Mouse (Mus musculus) granulocyte monocyte progenitor cell, adult 5-6 weeks (primary cell): Measurements from ENCODE around the gene Sgsm1. TPM values are rescaled to one million over a fixed set of nuclear protein-coding genes. Genes with fewer than 3 reads are reported as not detected.

ENCODE experiments used
- ATAC-seq: replicated peaks from 2 replicates; pipeline ENCODE4 v1.8.0; 2016; ENCODE audit warnings: mild to moderate bottlenecking, moderate TSS enrichment, inconsistent platforms; ENCODE audit not compliant: poor library complexity, severe bottlenecking
- total RNA-seq, 2 experiments: library from RNA; stranded (forward) in 1 of 2; stranded (reverse) in 1 of 2; fragments of 200-712, 200-1000 nt in 1 of 2; fragments of >200 nt in 1 of 2; fragmentation: Nextera tagmentation in 1 of 2; gene quantifications; 2 replicates each; pipeline ENCODE4 v1.2.3; 2014 to 2017

Sgsm1 gene
- total RNA-seq, 2 experiments from 2014 or later, result not detected

- peak; percentile 52 for ATAC-seq
Observed at GRCm38 (mm10) chr5:113323784-113324638, 13.4 kb upstream of the Sgsm1 start.

GRCm38 (mm10) chr5:113313998-113314397, 3.4 kb upstream of the Sgsm1 start:
- peak; percentile 74 for ATAC-seq

- no peak for ATAC-seq
Observed at GRCm38 (mm10) chr5:113309491-113310376, 852 bp downstream of the Sgsm1 start.

GRCm38 (mm10) chr5:113306750-113307477, 3.7 kb downstream of the Sgsm1 start:
- ATAC-seq, result no peak

- ATAC-seq, result no peak
Observed at GRCm38 (mm10) chr5:113304527-113304926, 6.1 kb downstream of the Sgsm1 start.

- no peak for ATAC-seq
Observed at GRCm38 (mm10) chr5:113301841-113302240, 8.7 kb downstream of the Sgsm1 start.

- no peak for ATAC-seq
Observed at GRCm38 (mm10) chr5:113300148-113300889, 10.3 kb downstream of the Sgsm1 start.

- ATAC-seq, result no peak
Observed at GRCm38 (mm10) chr5:113299433-113299832, 11.2 kb downstream of the Sgsm1 start.

GRCm38 (mm10) chr5:113298826-113299225, 11.8 kb downstream of the Sgsm1 start:
- no peak for ATAC-seq

- ATAC-seq, result no peak
Observed at GRCm38 (mm10) chr5:113298040-113298439, 12.5 kb downstream of the Sgsm1 start.

- ATAC-seq, result no peak
Observed at GRCm38 (mm10) chr5:113295791-113296190, 14.8 kb downstream of the Sgsm1 start.

GRCm38 (mm10) chr5:113294575-113294974, 16.0 kb downstream of the Sgsm1 start:
- ATAC-seq, result no peak

- no peak for ATAC-seq
Observed at GRCm38 (mm10) chr5:113293446-113293845, 17.1 kb downstream of the Sgsm1 start.

GRCm38 (mm10) chr5:113292832-113293231, 17.8 kb downstream of the Sgsm1 start:
- no peak for ATAC-seq

GRCm38 (mm10) chr5:113292179-113292578, 18.4 kb downstream of the Sgsm1 start:
- peak; percentile 72 for ATAC-seq

- no peak for ATAC-seq
Observed at GRCm38 (mm10) chr5:113291125-113291524, 19.5 kb downstream of the Sgsm1 start.

- no peak for ATAC-seq
Observed at GRCm38 (mm10) chr5:113290149-113290548, 20.4 kb downstream of the Sgsm1 start.

GRCm38 (mm10) chr5:113288490-113288889, 22.1 kb downstream of the Sgsm1 start:
- ATAC-seq, result peak; percentile 62

- ATAC-seq, result no peak
Observed at GRCm38 (mm10) chr5:113287762-113288161, 22.8 kb downstream of the Sgsm1 start.
